Mouse (Mus musculus) liver, embryonic 14.5 days (tissue): ENCODE measurements around the gene a. TPM values are rescaled to one million over a fixed set of nuclear protein-coding genes. Genes with fewer than 3 reads are reported as not detected.
"Not testable (repeated sequence)": the region's sequence is repeated elsewhere in the genome, so short reads cannot be mapped to it uniquely, and the experiment has no call there.

Experiments used
- ATAC-seq: fragments of 200-750 bp; cut with Nextera tagmentation; 2 replicates; pipeline ENCODE4 v1.8.0; 2017; ENCODE audit warnings: moderate number of reproducible peaks, mild to moderate bottlenecking, moderate library complexity; ENCODE audit not compliant: insufficient read depth
- DNase-seq, 3 experiments: peaks; one replicate each; pipeline ENCODE4 v3.0.0-alpha.2; 2012 to 2013; ENCODE audit warnings: low read depth in 3 of 3, low spot score in 3 of 3
- H3K27ac ChIP-seq: fragments of 300-500 bp; sonication (generic); 2 replicates; pipeline ENCODE4 v1.5.1; 2014; ENCODE audit warnings: moderate library complexity, mild to moderate bottlenecking, control low read depth, inconsistent platforms
- H3K27me3 ChIP-seq: fragments of 300-500 bp; sonication (generic); 2 replicates; pipeline ENCODE4 v1.6.1; 2014; ENCODE audit warnings: mild to moderate bottlenecking, low read length, moderate library complexity; ENCODE audit not compliant: control insufficient read depth, insufficient read depth
- H3K36me3 ChIP-seq: fragments of 300-500 bp; sonication (generic); replicated peaks from 2 replicates; pipeline ENCODE4 v1.6.1; 2014; ENCODE audit warnings: low read depth; ENCODE audit not compliant: control insufficient read depth, insufficient read depth
- H3K4me1 ChIP-seq, 2 experiments: fragments of 200-500 bp in 1 of 2; fragments of 300-500 bp in 1 of 2; sonication (generic) in 1 of 2; replicated peaks; 2 replicates each; pipeline ENCODE4 v1.6.1; 2012 to 2014; ENCODE audit warnings: antibody characterized with exemption in 1 of 2, inconsistent platforms in 1 of 2, low read length in 1 of 2; ENCODE audit not compliant: control insufficient read depth in 2 of 2, insufficient read depth in 2 of 2
- H3K4me2 ChIP-seq: fragments of 300-500 bp; sonication (generic); 2 replicates; pipeline ENCODE4 v1.6.1; 2014; ENCODE audit warnings: low read depth, mild to moderate bottlenecking, control low read depth, moderate library complexity
- H3K4me3 ChIP-seq, 2 experiments: fragments of 200-500 bp in 1 of 2; fragments of 300-500 bp in 1 of 2; sonication (generic) in 1 of 2; 2 replicates each; pipeline ENCODE4 v1.5.1; 2012 to 2014; ENCODE audit warnings: low read depth in 2 of 2, low read length in 2 of 2, mild to moderate bottlenecking in 2 of 2, control low read depth in 1 of 2, inconsistent platforms in 1 of 2, moderate library complexity in 1 of 2; ENCODE audit not compliant: insufficient read depth in 1 of 2
- H3K9ac ChIP-seq: fragments of 300-500 bp; sonication (generic); replicated peaks from 2 replicates; pipeline ENCODE4 v1.6.1; 2014; ENCODE audit warnings: mild to moderate bottlenecking, control low read depth, moderate library complexity
- H3K9me3 ChIP-seq: fragments of 300-500 bp; sonication (generic); 2 replicates; pipeline ENCODE4 v1.6.1; 2016; ENCODE audit warnings: low read length, mixed read lengths; ENCODE audit not compliant: control insufficient read depth
- CTCF ChIP-seq: IDR thresholded peaks from 2 replicates; pipeline ENCODE4 v1.5.1; 2016; ENCODE audit warnings: antibody characterized with exemption, low read depth, control low read depth
- EP300 ChIP-seq: IDR thresholded peaks from 2 replicates; pipeline ENCODE4 v1.6.1; 2016; ENCODE audit warnings: antibody characterized with exemption, low read depth
- WGBS: fragments of 180-500 bp; shearing (Covaris S2); extraction: QIAGEN DNeasy Blood & Tissue Kit; methylation state at CpG from one replicate; pipeline ENCODE4 v1.1.7; 2014; ENCODE audit not compliant: insufficient replicate concordance; 5-methylcytosine and 5-hydroxymethylcytosine counted together
- polyA plus RNA-seq, 2 experiments: library from polyadenylated mRNA; depleted of rRNA in 1 of 2; stranded (reverse) in 1 of 2; unstranded in 1 of 2; fragments of >200 nt; fragmentation: Nextera tagmentation in 1 of 2; extraction: Ambion mirVana in 1 of 2; gene quantifications; 2 replicates each; pipeline versions ENCODE4 v1.2.1 to v1.2.3; 2012 to 2014

Gene a
- polyA plus RNA-seq, 2 experiments = 0.25 to 0.36 TPM

DNA sequence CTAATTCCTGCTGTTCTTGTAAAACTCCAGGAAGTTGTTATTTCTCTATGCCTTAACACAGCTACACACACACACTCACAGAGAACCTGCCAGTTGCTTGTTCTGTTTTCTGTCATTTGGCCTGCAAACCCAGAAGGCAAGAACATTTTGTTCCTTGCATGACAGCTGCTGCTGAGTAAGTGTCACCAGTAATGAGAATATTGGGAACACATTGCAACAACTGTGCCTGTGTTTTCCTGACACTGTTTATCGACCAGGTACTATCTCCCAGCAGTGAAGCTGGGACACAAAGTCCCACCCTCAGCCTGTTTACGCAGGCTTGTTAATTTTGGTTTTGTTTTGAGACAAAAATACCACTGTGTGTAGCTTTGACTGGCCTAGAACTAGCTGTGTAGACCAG, 261.5 kb downstream of the a start:
- peak in 1 of 3 experiments; percentile 22 for DNase-seq
- no peak for TF ChIP-seq EP300
- TF ChIP-seq CTCF = no peak
- no peaks in the 10 kb centered on the region for H3K27me3 ChIP-seq
- ATAC-seq = no peak
- H3K4me2 ChIP-seq = no peak overlapping the region
- H3K4me3 ChIP-seq = no peak overlapping the region
- peaks cover 7 to 27% of the 10 kb centered on the region in 2 experiments for H3K4me1 ChIP-seq
- H3K9me3 ChIP-seq = no peaks in the 10 kb centered on the region
- WGBS = 67% methylated on average over 2 of the region's 2 CpGs
- H3K36me3 ChIP-seq = no peaks in the 10 kb centered on the region
- H3K9ac ChIP-seq = no peak overlapping the region
- H3K27ac ChIP-seq = no peak overlapping the region

DNA sequence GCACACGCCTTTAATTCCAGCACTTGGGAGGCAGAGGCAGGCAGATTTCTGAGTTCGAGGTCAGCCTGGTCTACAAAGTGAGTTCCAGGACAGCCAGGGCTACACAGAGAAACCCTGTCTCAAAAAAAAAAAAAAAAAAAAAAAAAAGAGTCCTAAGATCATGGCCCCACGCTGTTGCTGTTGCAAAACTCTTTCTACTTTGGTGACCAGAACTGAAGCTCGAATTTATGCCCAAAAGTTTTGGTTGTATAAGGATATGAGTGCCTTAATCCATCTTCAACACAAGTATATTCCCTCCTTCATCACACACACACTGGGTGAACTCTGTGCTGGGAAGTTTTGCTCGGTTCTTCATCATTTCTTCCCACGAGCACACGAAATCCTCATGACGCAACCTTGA, 262.3 kb downstream of the a start:
- not testable (repeated sequence) for H3K36me3 ChIP-seq, H3K4me2 ChIP-seq, H3K4me3 ChIP-seq, H3K9ac ChIP-seq, ATAC-seq, H3K9me3 ChIP-seq, H3K27me3 ChIP-seq, DNase-seq, H3K27ac ChIP-seq
- H3K4me1 ChIP-seq = peaks cover 7 to 27% of the 10 kb centered on the region in 2 experiments
- WGBS = 62% methylated on average over 8 of the region's 8 CpGs

DNA sequence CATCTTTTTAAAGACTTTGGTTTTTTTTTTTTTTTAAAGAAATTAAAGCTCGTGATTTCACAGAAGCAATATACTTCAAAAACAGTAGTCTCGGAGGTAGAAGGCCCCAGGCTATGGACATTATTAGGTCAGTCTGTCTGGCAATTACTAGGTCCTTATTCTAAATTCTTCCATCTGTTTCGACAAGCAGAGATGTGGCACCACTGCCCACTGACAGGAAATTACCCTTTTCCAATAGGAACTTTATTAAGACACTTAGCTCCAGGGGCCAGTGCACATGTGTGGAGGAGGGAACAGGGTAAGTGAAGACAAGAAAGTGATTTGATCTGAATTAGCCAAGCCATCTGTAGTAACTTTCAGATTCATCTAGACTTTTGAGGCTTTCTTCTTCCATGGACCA, 263.5 kb downstream of the a start:
- Histone ChIP-seq H3K27me3 (no peaks in the 10 kb centered on the region), H3K9ac (no peak overlapping the region), H3K9me3 (no peaks in the 10 kb centered on the region), H3K4me1 (peaks cover 7 to 27% of the 10 kb centered on the region in 2 experiments), H3K27ac (no peak overlapping the region), H3K36me3 (no peaks in the 10 kb centered on the region; the same call in 1 of the 2 replicates), H3K4me3 (no peak overlapping the region), H3K4me2 (no peak overlapping the region)
- TF ChIP-seq EP300 = no peak
- no peak for TF ChIP-seq CTCF
- DNase-seq (no peak), ATAC-seq (no peak)
- WGBS = 69% methylated on average over 3 of the region's 3 CpGs

DNA sequence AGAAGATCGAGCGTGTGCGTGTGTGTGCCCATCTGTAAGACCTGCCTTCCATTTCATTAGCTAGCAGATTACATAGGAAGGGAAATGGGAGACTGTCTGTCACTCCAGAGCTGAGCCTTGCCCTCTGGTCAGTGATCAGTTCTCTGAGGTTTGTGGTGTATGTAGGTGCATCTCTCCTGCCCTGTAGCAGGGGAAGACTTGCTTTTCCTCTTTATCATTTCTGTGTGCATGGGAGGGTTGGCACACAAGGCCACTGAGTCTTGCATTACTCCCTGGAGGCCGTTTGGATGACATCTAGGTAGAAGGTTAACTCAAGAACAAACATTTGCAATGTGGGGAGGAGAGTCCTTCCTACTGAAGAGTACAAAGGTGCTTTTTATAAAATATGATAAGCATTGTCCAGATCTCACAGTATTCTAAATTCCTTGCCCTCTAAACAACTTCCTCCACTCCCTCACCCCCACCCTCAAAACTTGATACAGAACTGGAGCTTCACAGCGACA, 264.9 kb downstream of the a start:
- Histone ChIP-seq H3K4me1 (peaks cover 7 to 20% of the 10 kb centered on the region in 2 experiments), H3K27ac (no peak overlapping the region), H3K9me3 (no peaks in the 10 kb centered on the region), H3K4me2 (no peak overlapping the region), H3K9ac (no peak overlapping the region), H3K36me3 (peaks cover 5% of the 10 kb centered on the region), H3K4me3 (no peak overlapping the region), H3K27me3 (no peaks in the 10 kb centered on the region)
- TF ChIP-seq EP300 = no peak
- no peak for TF ChIP-seq CTCF
- DNase-seq (no peak), ATAC-seq (no peak)
- 56% methylated on average over 5 of the region's 5 CpGs for WGBS

DNA sequence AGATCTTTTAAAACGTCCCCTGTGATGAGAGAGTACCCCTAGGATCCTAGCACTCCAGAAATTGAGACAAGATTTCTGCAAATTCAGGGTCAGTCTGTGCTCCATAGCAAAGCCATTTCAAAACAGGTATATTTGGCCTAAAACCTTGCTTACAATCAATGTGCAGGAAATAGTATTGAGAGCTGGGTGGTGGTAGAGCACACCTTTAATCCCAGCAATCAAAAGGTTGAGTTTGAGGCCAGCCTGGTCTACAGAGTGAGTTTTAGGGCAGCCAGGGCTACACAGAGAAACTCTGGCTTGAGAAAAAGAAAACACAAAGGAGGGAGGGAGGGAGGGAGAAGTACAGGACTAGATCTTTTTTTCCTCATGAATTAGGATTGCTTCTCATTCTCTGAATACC, 266.2 kb downstream of the a start:
- Histone ChIP-seq H3K9me3 (no peaks in the 10 kb centered on the region), H3K9ac (no peak overlapping the region), H3K36me3 (peaks cover 11% of the 10 kb centered on the region), H3K4me2 (no peak overlapping the region), H3K27me3 (no peaks in the 10 kb centered on the region), H3K27ac (no peak overlapping the region), H3K4me3 (no peak overlapping the region), H3K4me1 (peaks cover 0 to 8% of the 10 kb centered on the region in 2 experiments; a peak in 2 of 4 replicates)
- TF ChIP-seq EP300 (no peak), CTCF (no peak)
- 41% methylated on average over 1 of the region's 1 CpGs for WGBS
- DNase-seq (no peak), ATAC-seq (no peak)
